Mouse (Mus musculus) ES-E14 (cell line): ENCODE results near the gene Esrp2.

Experiments used
- CHD2 ChIP-seq: IDR thresholded peaks from 2 replicates; pipeline ENCODE4 v1.6.1; 2014; ENCODE audit warnings: mild to moderate bottlenecking, low read depth, low read length, inconsistent platforms
- HCFC1 ChIP-seq: IDR thresholded peaks from 2 replicates; pipeline ENCODE4 v1.6.1; 2012; ENCODE audit warnings: low read length, inconsistent platforms, borderline replicate concordance; ENCODE audit not compliant: insufficient read depth
- MAFK ChIP-seq: IDR thresholded peaks from 2 replicates; pipeline ENCODE4 v1.6.1; 2014; ENCODE audit warnings: mild to moderate bottlenecking, low read depth, low read length, inconsistent platforms; ENCODE audit not compliant: insufficient read depth
- ZC3H11A ChIP-seq: IDR thresholded peaks from 2 replicates; pipeline ENCODE4 v1.6.1; 2012; ENCODE audit warnings: low read depth, mild to moderate bottlenecking, inconsistent platforms, low read length, borderline replicate concordance
- ZNF384 ChIP-seq: IDR thresholded peaks from 2 replicates; pipeline ENCODE4 v1.6.1; 2012; ENCODE audit warnings: low read depth, low read length, inconsistent platforms

DNA sequence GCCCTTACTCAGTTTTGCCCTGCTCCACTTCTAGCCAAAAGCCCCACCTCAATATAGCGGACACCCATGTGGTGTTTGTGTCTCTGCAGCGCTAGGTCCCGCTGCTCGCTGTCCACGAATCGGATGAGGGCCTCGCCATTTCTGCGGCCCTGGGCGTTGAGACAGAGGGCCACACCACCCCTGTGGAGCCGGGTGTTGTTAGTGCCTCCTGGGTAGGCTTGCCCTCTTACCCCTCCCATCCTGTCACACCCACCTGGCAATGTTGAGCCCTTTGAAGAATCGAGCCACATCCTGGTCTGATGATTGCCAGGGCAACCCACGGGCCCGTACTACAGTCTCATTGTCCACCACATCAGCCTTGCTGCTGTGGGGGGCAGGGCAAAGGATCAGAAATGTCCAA lies 3.2 kb downstream of the Esrp2 start:
- TF ChIP-seq MAFK, result no peak
- no peak for TF ChIP-seq HCFC1
- TF ChIP-seq ZNF384, result no peak
- no peak for TF ChIP-seq CHD2
- no peak for TF ChIP-seq ZC3H11A
